Mouse (Mus musculus) liver, embryonic 16.5 days (tissue): ENCODE results near the gene Egr4. TPM values are rescaled to one million over a fixed set of nuclear protein-coding genes. Genes with fewer than 3 reads are reported as not detected.
A peak's percentile ranks its signal among the peaks of the same experiment; 100 is the strongest.

ENCODE experiments used
- ATAC-seq: fragments of 200-750 bp; cut with Nextera tagmentation; 2 replicates; pipeline ENCODE4 v1.8.0; 2017; ENCODE audit warnings: low read depth, mild to moderate bottlenecking, moderate number of reproducible peaks, moderate library complexity
- H3K27ac ChIP-seq: fragments of 300-500 bp; sonication (generic); 2 replicates; pipeline ENCODE4 v1.5.1; 2014; ENCODE audit warnings: mild to moderate bottlenecking, low read length
- H3K27me3 ChIP-seq: fragments of 300-500 bp; sonication (generic); 2 replicates; pipeline ENCODE4 v1.6.1; 2014; ENCODE audit warnings: low read depth, low read length, mixed read lengths; ENCODE audit not compliant: control insufficient read depth, insufficient read depth
- H3K36me3 ChIP-seq: fragments of 300-500 bp; sonication (generic); 2 replicates; pipeline ENCODE4 v1.6.1; 2014; ENCODE audit warnings: mild to moderate bottlenecking; ENCODE audit not compliant: control insufficient read depth, insufficient read depth
- H3K4me1 ChIP-seq: fragments of 300-500 bp; sonication (generic); 2 replicates; pipeline ENCODE4 v1.6.1; 2014; ENCODE audit warnings: low read depth, low read length, mixed read lengths; ENCODE audit not compliant: control insufficient read depth
- H3K4me2 ChIP-seq: fragments of 300-500 bp; sonication (generic); 2 replicates; pipeline ENCODE4 v1.6.1; 2014; ENCODE audit warnings: low read depth, low read length, mixed read lengths
- H3K4me3 ChIP-seq: fragments of 300-500 bp; sonication (generic); 2 replicates; pipeline ENCODE4 v1.5.1; 2014; ENCODE audit warnings: low read depth, mild to moderate bottlenecking, low read length
- H3K9ac ChIP-seq: fragments of 300-500 bp; sonication (generic); 2 replicates; pipeline ENCODE4 v1.6.1; 2014; ENCODE audit warnings: low read depth, low read length
- H3K9me3 ChIP-seq: fragments of 300-500 bp; sonication (generic); replicated peaks from 2 replicates; pipeline ENCODE4 v1.6.1; 2016; ENCODE audit warnings: low read length; ENCODE audit not compliant: control insufficient read depth
- WGBS: fragments of 180-500 bp; shearing (Covaris S2); extraction: QIAGEN DNeasy Blood & Tissue Kit; methylation state at CpG from one replicate; pipeline ENCODE4 v1.1.7; 2014; ENCODE audit not compliant: insufficient replicate concordance; 5-methylcytosine and 5-hydroxymethylcytosine counted together
- polyA plus RNA-seq: library from polyadenylated mRNA; unstranded; fragments of >200 nt; fragmentation: Nextera tagmentation; extraction: Ambion mirVana; gene quantifications from 2 replicates; pipeline ENCODE4 v1.2.1, GENCODE M21; 2015

The Egr4 gene
- polyA plus RNA-seq, result not detected in 2 replicates

GRCm38 (mm10) chr6:85513531-85513910 lies at the start of gene Egr4:
Gene Egr4 (minus strand): TSS chr6:85513589.
- H3K27ac ChIP-seq, result no peak within 1 kb of the TSS
- no peak within 1 kb of the TSS for H3K9ac ChIP-seq
- peak within 1 kb of the TSS; percentile 46 for H3K4me2 ChIP-seq
- H3K27me3 ChIP-seq, result peaks cover 59% of the 10 kb centered on the region
- no peaks in the 10 kb centered on the region for H3K36me3 ChIP-seq
- H3K4me1 ChIP-seq, result no peaks in the 10 kb centered on the region
- H3K4me3 ChIP-seq, result peak within 1 kb of the TSS; percentile 38
- ATAC-seq, result no peak
- under 1% methylated on average over 36 of the region's 38 CpGs for WGBS
- no peaks in the 10 kb centered on the region for H3K9me3 ChIP-seq

GRCm38 (mm10) chr6:85562374-85562773 lies 49.0 kb upstream of the Egr4 start:
- Histone ChIP-seq H3K27ac (no peak overlapping the region), H3K9ac (no peak overlapping the region), H3K4me3 (no peak overlapping the region), H3K9me3 (no peaks in the 10 kb centered on the region), H3K4me2 (no peak overlapping the region), H3K27me3 (no peaks in the 10 kb centered on the region), H3K4me1 (no peaks in the 10 kb centered on the region), H3K36me3 (no peaks in the 10 kb centered on the region)
- no peak for ATAC-seq
- WGBS, result 14% methylated on average over 1 of the region's 1 CpGs

DNA sequence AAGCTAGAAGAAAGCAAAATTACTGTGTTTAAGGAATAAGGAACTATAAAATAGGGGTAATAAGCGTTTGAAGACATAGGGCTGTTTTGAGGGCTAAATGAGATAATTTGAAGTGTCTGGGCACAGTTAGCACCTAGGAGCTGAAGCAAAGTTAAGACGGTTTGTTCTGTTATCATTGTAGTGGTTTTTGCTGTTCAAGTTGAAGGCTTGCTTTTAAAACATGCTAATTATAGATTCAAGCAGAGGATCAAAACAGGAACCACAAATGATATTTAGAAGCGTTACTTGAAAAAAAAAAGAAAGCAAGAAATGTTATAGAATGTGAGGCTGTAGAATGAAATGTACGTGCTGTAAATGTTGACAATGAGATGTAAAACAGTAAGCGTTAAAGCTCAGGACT lies 34.3 kb upstream of the Egr4 start:
- WGBS, result 52% methylated on average over 5 of the region's 5 CpGs

DNA sequence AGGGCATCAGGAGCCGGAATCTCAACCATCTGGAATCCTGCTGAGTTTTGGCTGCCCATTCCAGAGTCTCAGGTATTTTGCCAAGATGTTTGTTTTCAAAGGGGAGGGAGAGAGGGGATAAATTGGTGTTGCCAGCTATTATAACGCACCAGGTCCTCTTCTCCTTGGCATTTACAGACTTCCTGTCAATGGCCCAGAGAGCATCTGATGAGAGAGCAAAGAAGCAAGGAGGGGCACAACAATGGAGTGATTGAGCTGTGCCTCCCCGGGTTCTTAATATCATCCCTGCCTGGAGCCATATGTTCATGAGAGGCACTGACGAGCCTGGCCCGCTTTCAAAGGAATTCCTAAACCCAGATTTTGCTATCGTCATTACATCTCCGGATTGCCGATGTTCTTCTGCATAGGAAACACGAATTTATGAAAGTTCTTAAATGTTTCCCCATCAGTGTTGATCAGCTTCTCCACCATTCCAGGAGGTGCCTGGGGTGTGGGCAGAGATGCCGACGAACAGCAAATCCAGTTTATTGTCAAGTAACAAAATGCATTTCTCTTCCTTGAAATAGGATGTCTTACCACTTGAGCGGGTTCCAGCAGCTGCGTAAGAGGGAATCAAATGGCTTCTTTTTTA lies 31.0 kb upstream of the Egr4 start:
- H3K9ac ChIP-seq, result no peak overlapping the region
- no peak for ATAC-seq
- H3K27ac ChIP-seq, result no peak overlapping the region
- no peaks in the 10 kb centered on the region for H3K36me3 ChIP-seq
- H3K4me3 ChIP-seq, result no peak overlapping the region
- WGBS, result 75% methylated on average over 13 of the region's 13 CpGs
- no peaks in the 10 kb centered on the region for H3K27me3 ChIP-seq
- H3K4me2 ChIP-seq, result no peak overlapping the region
- H3K4me1 ChIP-seq, result no peaks in the 10 kb centered on the region
- no peaks in the 10 kb centered on the region for H3K9me3 ChIP-seq

More for the DNA sequence above, 34.3 kb upstream of the Egr4 start:
- no peaks in the 10 kb centered on the region for H3K4me1 ChIP-seq
- H3K9ac ChIP-seq, result no peak overlapping the region
- ATAC-seq, result no peak
- no peaks in the 10 kb centered on the region for H3K36me3 ChIP-seq
- H3K27me3 ChIP-seq, result no peaks in the 10 kb centered on the region
- no peak overlapping the region for H3K27ac ChIP-seq
- H3K4me2 ChIP-seq, result no peak overlapping the region
- H3K4me3 ChIP-seq, result no peak overlapping the region
- H3K9me3 ChIP-seq, result no peaks in the 10 kb centered on the region

GRCm38 (mm10) chr6:85543351-85544175 lies 30.2 kb upstream of the Egr4 start:
- 52% methylated on average over 10 of the region's 10 CpGs for WGBS

DNA sequence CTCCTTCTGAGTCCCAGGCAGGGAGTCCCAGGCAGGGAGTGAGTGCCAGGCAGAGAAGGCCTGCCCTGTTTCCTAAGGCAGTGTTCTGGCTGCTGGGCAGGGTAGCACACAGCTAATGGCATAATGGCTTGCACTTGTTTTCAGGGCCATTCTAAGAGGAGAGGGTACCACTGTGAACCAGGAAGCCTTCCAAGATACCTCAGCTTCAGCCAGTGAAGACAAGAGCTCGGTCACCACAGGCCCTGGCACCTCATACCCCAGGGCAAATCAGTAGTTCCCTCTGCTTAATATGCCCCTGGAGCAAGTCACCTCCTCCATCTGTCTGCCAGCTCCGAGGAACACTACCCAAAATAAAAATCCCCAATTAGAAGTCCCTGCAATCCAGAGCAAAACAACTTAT lies 9.4 kb upstream of the Egr4 start:
- Histone ChIP-seq H3K27ac (no peak overlapping the region), H3K4me2 (no peak overlapping the region), H3K4me1 (no peaks in the 10 kb centered on the region), H3K9ac (no peak overlapping the region), H3K4me3 (no peak overlapping the region), H3K27me3 (no peaks in the 10 kb centered on the region), H3K36me3 (no peaks in the 10 kb centered on the region), H3K9me3 (no peaks in the 10 kb centered on the region)
- 41% methylated on average over 2 of the region's 2 CpGs for WGBS
- ATAC-seq, result no peak

More at GRCm38 (mm10) chr6:85543351-85544175, 30.2 kb upstream of the Egr4 start:
- Histone ChIP-seq H3K9me3 (no peaks in the 10 kb centered on the region), H3K4me3 (no peak overlapping the region), H3K27me3 (no peaks in the 10 kb centered on the region), H3K9ac (no peak overlapping the region), H3K4me2 (no peak overlapping the region), H3K36me3 (no peaks in the 10 kb centered on the region), H3K27ac (no peak overlapping the region), H3K4me1 (no peaks in the 10 kb centered on the region)
- no peak for ATAC-seq

DNA sequence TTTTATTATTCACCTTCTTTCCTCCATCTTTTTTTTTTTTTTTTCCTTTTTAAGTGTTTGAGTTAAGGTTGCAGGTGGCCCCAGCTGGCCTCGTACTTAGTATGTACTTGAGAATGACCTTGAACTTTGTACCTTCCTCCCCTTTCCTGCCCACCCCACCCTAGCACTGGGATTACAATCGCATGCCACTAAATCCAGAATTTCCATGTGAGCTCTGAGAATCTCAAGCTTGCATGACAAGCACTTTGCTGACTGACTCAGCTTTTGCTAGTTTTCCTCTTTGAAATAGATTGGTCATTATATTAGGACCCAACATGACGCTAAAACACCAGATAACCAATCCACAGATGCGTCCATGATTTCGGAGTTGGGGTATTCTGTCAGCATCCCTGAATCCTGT lies 8.6 kb upstream of the Egr4 start:
- no peak overlapping the region for H3K4me3 ChIP-seq
- H3K4me2 ChIP-seq, result no peak overlapping the region
- H3K27ac ChIP-seq, result no peak overlapping the region
- H3K36me3 ChIP-seq, result no peaks in the 10 kb centered on the region
- no peak for ATAC-seq
- WGBS, result 55% methylated on average over 5 of the region's 5 CpGs
- H3K9ac ChIP-seq, result no peak overlapping the region
- no peaks in the 10 kb centered on the region for H3K27me3 ChIP-seq
- no peaks in the 10 kb centered on the region for H3K9me3 ChIP-seq
- no peaks in the 10 kb centered on the region for H3K4me1 ChIP-seq

GRCm38 (mm10) chr6:85518091-85518693 lies 4.8 kb upstream of the Egr4 start:
- ATAC-seq, result no peak
- 44% methylated on average over 5 of the region's 5 CpGs for WGBS

DNA sequence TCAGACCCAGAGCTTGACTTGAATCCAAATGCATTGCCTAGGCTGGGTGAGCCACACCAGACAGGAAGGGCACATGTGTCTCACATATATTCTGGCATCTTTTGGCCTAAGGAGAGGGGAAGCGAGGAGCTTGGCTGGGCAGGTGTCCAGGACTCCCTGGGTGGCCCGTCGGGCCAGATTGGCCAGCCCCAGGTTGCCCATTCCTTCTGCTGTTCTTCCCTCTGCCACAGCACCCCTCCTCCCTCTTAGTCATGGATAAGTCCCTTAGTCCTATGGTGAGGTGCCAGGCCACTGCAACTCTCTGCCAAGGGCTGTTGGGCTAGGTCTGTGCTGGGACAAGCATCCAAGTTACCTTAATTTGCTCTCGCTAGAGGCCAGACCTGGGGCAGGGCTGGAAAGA lies 2.6 kb upstream of the Egr4 start:
- H3K27me3 ChIP-seq, result peaks cover 46% of the 10 kb centered on the region
- H3K9me3 ChIP-seq, result no peaks in the 10 kb centered on the region
- no peak overlapping the region for H3K9ac ChIP-seq
- no peak overlapping the region for H3K4me2 ChIP-seq
- H3K4me1 ChIP-seq, result no peaks in the 10 kb centered on the region
- WGBS, result 67% methylated on average over 4 of the region's 4 CpGs
- no peaks in the 10 kb centered on the region for H3K36me3 ChIP-seq
- no peak overlapping the region for H3K4me3 ChIP-seq
- ATAC-seq, result no peak
- no peak overlapping the region for H3K27ac ChIP-seq

More at GRCm38 (mm10) chr6:85518091-85518693, 4.8 kb upstream of the Egr4 start:
- Histone ChIP-seq H3K4me3 (no peak overlapping the region), H3K36me3 (no peaks in the 10 kb centered on the region), H3K9me3 (no peaks in the 10 kb centered on the region), H3K27me3 (peaks cover 23% of the 10 kb centered on the region), H3K4me1 (no peaks in the 10 kb centered on the region), H3K27ac (no peak overlapping the region), H3K9ac (no peak overlapping the region), H3K4me2 (no peak overlapping the region)
